Mouse (Mus musculus) R1 (cell line): Measurements from ENCODE around the gene Fh1.

Experiments
- DNase-seq: peaks from one replicate; pipeline ENCODE4 v3.0.0-alpha.2; 2018; ENCODE audit warnings: low read depth, low spot score

Fh1 gene

GRCm38 (mm10) chr1:175550586-175550985, 74.8 kb downstream of the Fh1 start:
- DNase-seq, result no peak
